Mouse (Mus musculus) kidney, postnatal 10 days (tissue): Measurements from ENCODE around the gene Timm22.

Source experiments
- DNase-seq: peaks from one replicate; pipeline ENCODE4 v3.0.0; 2021; ENCODE audit warnings: mixed read lengths

Timm22 gene

DNA sequence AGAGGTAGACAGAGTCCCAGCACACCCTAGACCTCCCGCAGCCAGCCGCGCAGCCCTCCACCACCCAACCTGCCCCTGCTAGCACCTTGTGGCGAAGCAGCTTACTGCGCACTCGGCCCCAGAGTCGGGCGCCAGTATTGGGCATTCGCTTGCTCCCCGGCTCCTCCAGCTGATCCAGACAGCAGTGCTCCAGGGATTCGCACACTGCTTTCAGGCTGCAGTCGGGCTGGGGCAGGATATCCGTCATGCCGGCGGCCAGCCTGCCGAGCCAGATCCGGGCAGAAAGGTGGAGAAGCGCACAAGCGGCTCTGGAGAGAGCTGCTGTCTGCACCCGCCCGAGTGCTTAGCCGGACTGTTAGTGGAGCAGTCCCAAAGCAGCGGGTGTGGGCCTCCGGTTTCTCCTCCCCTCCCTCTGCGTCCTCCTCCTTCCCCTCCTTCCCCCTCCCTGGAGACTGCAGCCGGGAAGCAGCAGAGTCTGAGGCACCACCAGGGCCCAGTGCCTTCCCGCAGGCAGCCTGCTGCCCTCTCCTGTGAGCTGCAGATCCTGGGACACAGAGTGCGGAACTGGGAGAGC lies 30.2 kb downstream of the Timm22 start:
- peak; percentile 80 for DNase-seq

DNA sequence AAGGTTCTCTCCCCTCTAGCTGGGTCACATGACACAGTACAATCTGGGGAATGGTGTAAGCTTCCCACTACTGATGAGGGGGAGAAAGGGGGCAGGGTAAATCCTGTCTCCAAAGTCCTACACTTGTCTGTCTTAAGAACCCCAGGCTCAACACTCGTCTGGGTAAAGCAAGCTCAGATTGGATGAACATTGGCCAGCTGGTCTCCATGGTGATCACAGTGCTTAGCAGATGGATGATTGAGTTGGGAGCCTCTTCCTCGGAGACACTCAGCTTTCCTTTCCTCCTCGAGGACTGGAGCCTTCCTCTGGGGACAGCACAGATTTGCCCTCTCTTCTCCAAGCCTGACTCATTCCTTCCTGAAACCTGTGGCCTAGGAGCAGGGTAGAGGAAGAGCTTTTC lies 32.9 kb downstream of the Timm22 start:
- no peak for DNase-seq

DNA sequence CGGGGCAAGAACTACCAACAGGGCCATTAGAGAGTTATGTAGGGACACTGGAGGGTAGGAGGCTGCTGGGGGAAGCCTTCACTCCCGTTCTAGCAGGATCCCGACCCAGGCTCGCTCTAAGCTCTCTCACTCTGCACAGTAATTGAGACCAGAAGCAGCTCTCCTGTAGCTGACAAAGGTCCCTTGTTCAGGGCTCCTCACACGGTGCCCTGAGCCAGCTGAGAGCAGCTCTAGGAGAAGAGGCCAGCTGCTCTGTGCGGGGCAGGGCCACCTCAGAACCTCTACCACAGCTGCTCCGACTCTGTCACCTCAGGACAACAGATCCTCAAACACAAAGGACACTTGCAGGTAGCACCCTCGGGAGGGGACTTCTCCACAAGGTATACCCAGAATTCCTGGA lies 38.7 kb downstream of the Timm22 start:
- DNase-seq: no peak

GRCm38 (mm10) chr11:76446251-76446650 lies 39.5 kb downstream of the Timm22 start:
- peak; percentile 56 for DNase-seq

DNA sequence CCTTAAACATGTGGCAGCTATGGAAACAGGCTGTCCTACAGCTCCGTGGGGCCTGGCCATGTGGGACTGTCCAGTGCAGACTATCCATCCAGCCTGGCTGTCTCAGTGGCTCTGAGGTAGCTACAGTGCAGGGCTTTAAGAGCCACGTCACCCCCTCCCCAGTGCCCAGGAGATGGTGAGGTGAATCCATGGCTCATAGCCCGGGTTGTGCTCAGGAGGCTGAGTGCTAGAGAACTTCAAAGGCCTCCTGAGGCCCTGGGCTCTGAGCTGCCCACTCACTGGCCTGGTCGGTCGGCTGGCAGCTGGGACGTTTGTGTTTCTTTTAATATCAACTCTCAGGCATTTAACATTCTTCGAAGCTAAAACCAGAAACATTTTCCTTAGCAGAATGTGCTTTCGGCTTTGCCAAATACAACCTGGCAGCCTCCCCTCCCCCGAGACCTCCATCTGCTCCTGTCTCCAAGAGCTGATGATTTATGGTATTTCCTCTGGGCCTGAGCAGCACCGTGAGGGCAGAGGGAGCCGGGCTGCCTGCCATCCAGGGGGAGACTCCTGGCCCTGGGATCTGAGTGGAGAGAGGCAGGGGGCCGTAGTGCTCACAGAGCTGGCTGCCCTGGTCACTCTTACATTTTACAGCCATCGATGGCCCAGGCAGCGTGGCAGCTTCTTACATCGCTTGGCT lies 42.9 kb downstream of the Timm22 start:
- DNase-seq: peak; percentile 69

- DNase-seq: no peak
These were observed 43.4 kb downstream of the Timm22 start for GRCm38 (mm10) chr11:76450202-76450561.

GRCm38 (mm10) chr11:76454492-76454891 lies 47.7 kb downstream of the Timm22 start:
- DNase-seq: peak; percentile 88

DNA sequence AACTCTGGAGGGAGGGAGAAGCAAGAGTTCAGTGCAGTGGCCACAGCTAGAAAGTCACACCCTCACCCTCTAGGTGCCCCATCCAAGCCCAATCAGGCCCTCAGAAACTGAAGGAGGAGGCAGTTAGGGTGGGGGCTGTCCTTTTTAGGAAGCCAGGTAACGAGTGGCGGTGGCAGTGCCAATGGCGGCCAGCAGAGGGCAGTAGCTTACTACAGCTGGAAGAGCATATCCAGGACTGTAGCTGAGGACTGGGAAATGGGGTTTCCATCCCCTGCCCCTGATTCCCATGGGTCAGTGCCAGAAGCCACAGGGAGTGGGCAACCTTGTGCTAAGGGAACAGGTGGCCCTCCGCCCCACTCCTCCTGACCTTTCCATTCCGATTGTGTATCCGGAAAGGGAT lies 49.5 kb downstream of the Timm22 start:
- peak; percentile 93 for DNase-seq

DNA sequence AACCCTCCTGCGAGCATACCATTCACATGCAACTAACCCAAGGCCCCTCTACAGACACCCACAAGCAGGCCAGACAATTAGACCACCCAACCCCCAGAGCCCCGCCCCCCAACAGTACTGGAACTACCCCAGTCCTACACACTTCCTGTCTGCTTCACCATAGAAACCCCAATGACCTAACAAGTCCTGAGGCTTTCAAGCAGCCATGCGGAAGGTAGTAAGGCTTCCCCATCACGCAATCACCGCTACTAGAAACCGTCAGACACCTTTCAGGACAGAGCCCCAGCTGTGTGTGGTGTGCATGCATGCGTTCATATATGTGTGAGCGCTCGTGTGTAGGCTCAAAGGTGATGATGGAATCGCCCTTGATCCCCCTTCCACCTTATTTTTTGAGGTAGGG lies 50.1 kb downstream of the Timm22 start:
- DNase-seq: no peak

DNA sequence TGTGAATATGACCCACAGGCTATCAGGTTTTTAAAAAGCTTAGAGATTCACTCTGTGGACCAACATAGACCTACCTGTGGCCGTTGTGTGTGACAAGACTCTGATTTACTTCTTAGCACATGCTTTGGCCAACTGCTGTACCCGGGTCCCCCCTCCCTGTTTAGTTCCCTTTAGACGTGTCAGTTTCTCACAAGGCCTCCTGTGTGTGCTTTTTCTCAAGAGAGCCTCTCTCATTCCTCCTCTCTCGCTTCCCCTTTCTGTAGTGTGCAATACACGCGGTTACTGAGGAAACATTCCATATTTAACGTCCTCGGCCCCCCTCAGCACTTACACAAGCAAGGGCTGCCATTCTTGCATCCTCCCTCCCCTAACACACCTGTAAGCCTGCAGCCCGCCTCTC lies 52.0 kb downstream of the Timm22 start:
- no peak for DNase-seq

- no peak for DNase-seq
These were observed 52.7 kb downstream of the Timm22 start for GRCm38 (mm10) chr11:76459489-76459888.

- DNase-seq: no peak
These were observed 54.4 kb downstream of the Timm22 start for GRCm38 (mm10) chr11:76461201-76461600.

- DNase-seq: no peak
These were observed 54.9 kb downstream of the Timm22 start for GRCm38 (mm10) chr11:76461696-76462095.

GRCm38 (mm10) chr11:76465879-76466278 lies 59.1 kb downstream of the Timm22 start:
- no peak for DNase-seq
